Mouse (Mus musculus): ENCODE data around the gene Aip. TPM values are rescaled to one million over a fixed set of nuclear protein-coding genes. Genes with fewer than 3 reads are reported as not detected.
"Not testable (repeated sequence)": the region's sequence is repeated elsewhere in the genome, so short reads cannot be mapped to it uniquely, and the experiment has no call there.

Gene Aip
- polyA plus RNA-seq, 1 experiment from 2014 or later, result 104 TPM

DNA sequence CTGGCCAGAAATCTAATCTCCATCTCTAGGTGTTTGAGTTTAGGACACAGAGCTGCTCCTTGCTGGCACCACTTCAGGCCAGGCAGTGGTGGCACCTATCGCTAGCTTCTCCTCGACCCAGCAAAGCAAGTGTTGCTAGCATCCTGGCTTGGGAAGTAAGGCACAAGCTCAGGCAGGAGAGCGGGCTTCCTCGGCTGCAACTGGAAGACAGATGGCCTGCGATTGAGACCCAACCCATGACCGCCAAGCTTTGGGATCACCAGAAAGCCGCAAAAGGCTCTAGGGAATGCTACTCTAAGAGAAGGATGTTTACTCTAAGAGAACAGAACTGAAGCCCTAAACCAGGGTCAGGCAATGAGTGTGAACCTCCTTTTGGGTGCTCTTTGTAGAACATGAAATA, 3.8 kb upstream of the Aip start:
- no peaks in the 10 kb centered on the region for H3K9me3 ChIP-seq
- H3K9ac ChIP-seq, result no peak overlapping the region
- ATAC-seq (ENCODE audit: borderline replicate concordance, extremely low read depth, low FRiP score, low TSS enrichment), result no peak
- H3K4me2 ChIP-seq, result no peak overlapping the region
- no peaks in the 10 kb centered on the region for H3K27me3 ChIP-seq
- no peak overlapping the region for H3K27ac ChIP-seq
- peaks cover 17% of the 10 kb centered on the region for H3K4me1 ChIP-seq
- WGBS, result 85% methylated on average over 7 of the region's 7 CpGs
- peaks cover 46% of the 10 kb centered on the region for H3K36me3 ChIP-seq
- no peak overlapping the region for H3K4me3 ChIP-seq

DNA sequence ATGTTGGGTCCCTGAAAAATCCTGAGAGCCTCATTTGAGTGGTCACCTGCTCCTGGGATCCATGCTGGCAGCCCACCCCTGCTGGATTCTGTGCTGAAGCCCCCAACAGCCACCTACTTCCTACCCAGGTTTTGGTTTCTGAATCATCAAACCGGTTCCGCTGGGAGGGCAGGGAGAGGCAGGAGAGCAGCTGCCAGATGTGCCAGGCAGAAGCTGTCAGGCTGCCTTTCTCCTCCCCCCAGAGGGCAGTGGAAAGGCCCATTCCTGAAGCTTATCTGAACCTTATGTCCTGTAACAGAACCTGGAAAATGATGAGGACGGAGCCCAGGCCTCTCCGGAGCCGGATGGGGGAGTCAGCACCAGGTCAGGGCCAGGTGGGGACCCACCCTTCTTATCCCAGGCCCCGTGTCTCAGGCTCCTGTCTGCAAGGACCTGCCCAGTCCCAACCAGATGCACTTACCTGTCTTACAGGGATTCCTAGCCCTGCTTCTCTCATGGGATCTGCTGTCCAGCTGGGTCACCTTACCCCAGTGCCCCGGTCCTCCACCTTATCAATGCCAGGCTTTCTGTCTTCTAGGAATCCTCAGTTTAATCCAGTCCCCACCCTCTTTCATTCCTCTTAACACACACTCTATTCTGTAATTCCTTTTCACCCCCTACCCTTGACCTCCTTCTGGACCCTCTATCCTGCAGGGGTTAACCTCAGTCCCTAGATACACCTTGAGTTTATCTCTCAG, 1.3 kb upstream of the Aip start:
- H3K27ac ChIP-seq, result no peak overlapping the region
- WGBS, result 54% methylated on average over 7 of the region's 7 CpGs

GRCm38 (mm10) chr19:4125268-4125667, 390 bp downstream of the Aip start:
- H3K27me3 ChIP-seq, H3K27ac ChIP-seq, H3K9me3 ChIP-seq: not testable (repeated sequence)
- 5% methylated on average over 4 of the region's 4 CpGs for WGBS
- Histone ChIP-seq H3K4me3 (peak overlapping the region; percentile 78), H3K4me1 (peaks cover 25% of the 10 kb centered on the region), H3K4me2 (peak overlapping the region; percentile 49), H3K36me3 (peaks cover 24% of the 10 kb centered on the region), H3K9ac (peak overlapping the region; percentile 12; the same call in 1 of the 2 replicates)
- ATAC-seq (ENCODE audit: borderline replicate concordance, extremely low read depth, low FRiP score, low TSS enrichment), result peak; percentile 48

More for the DNA sequence above, 1.3 kb upstream of the Aip start:
- no peak for ATAC-seq (ENCODE audit: borderline replicate concordance, extremely low read depth, low FRiP score, low TSS enrichment)
- Histone ChIP-seq H3K4me1 (peaks cover 17% of the 10 kb centered on the region), H3K9me3 (no peaks in the 10 kb centered on the region), H3K4me2 (peak overlapping the region; percentile 71), H3K27me3 (no peaks in the 10 kb centered on the region), H3K9ac (peak overlapping the region; percentile 79), H3K36me3 (peaks cover 33% of the 10 kb centered on the region), H3K4me3 (peak overlapping the region; percentile 78)

DNA sequence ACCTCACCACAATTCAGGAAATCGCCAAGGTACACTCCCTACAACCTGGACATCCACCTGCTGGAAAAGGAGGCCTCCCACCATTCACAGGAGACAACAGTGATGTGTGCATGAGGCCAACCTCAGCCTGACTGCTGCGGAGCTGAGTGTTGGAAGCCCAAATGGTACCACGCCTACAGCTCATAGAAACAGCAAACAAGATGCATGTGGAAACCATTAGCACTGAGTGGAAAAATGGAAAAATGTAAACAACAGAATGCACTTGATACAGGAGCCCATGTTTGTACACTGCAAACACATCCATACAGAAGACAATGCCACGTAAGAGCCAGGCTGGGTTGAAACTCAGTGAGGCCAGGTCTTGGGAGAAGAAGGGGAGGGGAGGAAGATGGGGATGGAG, 1.2 kb downstream of the Aip start:
- Histone ChIP-seq H3K36me3 (peaks cover 19% of the 10 kb centered on the region), H3K4me3 (no peak overlapping the region)

GRCm38 (mm10) chr19:4122411-4123370, 3.0 kb downstream of the Aip start:
- Histone ChIP-seq H3K4me2 (no peak overlapping the region), H3K27me3 (no peaks in the 10 kb centered on the region)
- WGBS, result 80% methylated on average over 7 of the region's 7 CpGs

More for the DNA sequence above, 1.2 kb downstream of the Aip start:
- no peak for ATAC-seq (ENCODE audit: borderline replicate concordance, extremely low read depth, low FRiP score, low TSS enrichment)
- H3K4me2 ChIP-seq, result no peak overlapping the region
- no peak overlapping the region for H3K27ac ChIP-seq
- no peaks in the 10 kb centered on the region for H3K9me3 ChIP-seq
- WGBS, result 63% methylated on average over 4 of the region's 4 CpGs
- no peaks in the 10 kb centered on the region for H3K27me3 ChIP-seq
- H3K4me1 ChIP-seq, result peaks cover 32% of the 10 kb centered on the region
- no peak overlapping the region for H3K9ac ChIP-seq

GRCm38 (mm10) chr19:4121896-4122295, 3.8 kb downstream of the Aip start:
- ATAC-seq (ENCODE audit: borderline replicate concordance, extremely low read depth, low FRiP score, low TSS enrichment); H3K27ac ChIP-seq; H3K9ac ChIP-seq; H3K9me3 ChIP-seq; H3K27me3 ChIP-seq: not testable (repeated sequence)
- peaks cover 17% of the 10 kb centered on the region for H3K36me3 ChIP-seq
- peak overlapping the region; percentile 48; the same call in 1 of the 2 replicates for H3K4me3 ChIP-seq
- H3K4me2 ChIP-seq, result peak overlapping the region; percentile 57
- 50% methylated on average over 6 of the region's 6 CpGs for WGBS
- peaks cover 23% of the 10 kb centered on the region for H3K4me1 ChIP-seq

More at GRCm38 (mm10) chr19:4122411-4123370, 3.0 kb downstream of the Aip start:
- H3K36me3 ChIP-seq, result peaks cover 10% of the 10 kb centered on the region
- ATAC-seq (ENCODE audit: borderline replicate concordance, extremely low read depth, low FRiP score, low TSS enrichment), result no peak
- no peak overlapping the region for H3K27ac ChIP-seq
- peaks cover 31% of the 10 kb centered on the region for H3K4me1 ChIP-seq
- H3K9ac ChIP-seq, result no peak overlapping the region
- H3K4me3 ChIP-seq, result no peak overlapping the region
- no peaks in the 10 kb centered on the region for H3K9me3 ChIP-seq

GRCm38 (mm10) chr19:4121097-4121805, 4.4 kb downstream of the Aip start:
- Histone ChIP-seq H3K27me3 (no peaks in the 10 kb centered on the region), H3K9me3 (no peaks in the 10 kb centered on the region), H3K9ac (peak overlapping the region; percentile 44), H3K27ac (peak overlapping the region; percentile 66), H3K4me1 (peaks cover 18% of the 10 kb centered on the region), H3K4me2 (peak overlapping the region; percentile 57), H3K36me3 (peaks cover 23% of the 10 kb centered on the region), H3K4me3 (peak overlapping the region; percentile 48)
- 3% methylated on average over 38 of the region's 38 CpGs for WGBS
- ATAC-seq (ENCODE audit: borderline replicate concordance, extremely low read depth, low FRiP score, low TSS enrichment), result peak; percentile 79

DNA sequence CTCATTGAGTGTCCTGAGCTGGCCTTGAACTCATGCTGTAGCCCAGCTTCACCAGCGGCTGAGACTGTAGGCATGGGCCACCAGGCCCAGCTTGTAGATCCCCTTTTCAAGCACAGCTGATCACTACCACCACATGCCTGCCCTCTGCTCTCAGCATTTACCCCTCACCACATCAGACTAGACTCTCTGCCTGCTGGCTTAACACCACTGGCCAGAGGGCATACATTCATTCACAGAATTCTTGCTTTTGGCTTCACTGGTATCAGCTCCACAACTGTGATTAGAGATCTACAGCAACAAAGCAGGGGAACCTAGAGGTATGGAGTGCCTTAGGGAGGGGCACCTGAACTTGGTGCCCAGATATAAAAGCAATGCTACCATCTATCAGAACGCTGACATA, 5.2 kb downstream of the Aip start:
- H3K9me3 ChIP-seq, result no peaks in the 10 kb centered on the region
- H3K27me3 ChIP-seq, result no peaks in the 10 kb centered on the region
- peaks cover 18% of the 10 kb centered on the region for H3K4me1 ChIP-seq
- H3K27ac ChIP-seq, result no peak overlapping the region
- ATAC-seq (ENCODE audit: borderline replicate concordance, extremely low read depth, low FRiP score, low TSS enrichment), result no peak
- peak overlapping the region; percentile 57 for H3K4me2 ChIP-seq
- peak overlapping the region; percentile 48 for H3K4me3 ChIP-seq
- peaks cover 29% of the 10 kb centered on the region for H3K36me3 ChIP-seq
- 85% methylated on average over 2 of the region's 2 CpGs for WGBS
- no peak overlapping the region for H3K9ac ChIP-seq

- H3K4me2 ChIP-seq, result peak overlapping the region; percentile 57; the same call in 1 of the 2 replicates
- no peak for ATAC-seq (ENCODE audit: borderline replicate concordance, extremely low read depth, low FRiP score, low TSS enrichment)
- no peak overlapping the region for H3K27ac ChIP-seq
- H3K9me3 ChIP-seq, result no peaks in the 10 kb centered on the region
- 79% methylated on average over 6 of the region's 6 CpGs for WGBS
- peaks cover 15% of the 10 kb centered on the region for H3K4me1 ChIP-seq
- no peaks in the 10 kb centered on the region for H3K27me3 ChIP-seq
- H3K9ac ChIP-seq, result no peak overlapping the region
- H3K4me3 ChIP-seq, result no peak overlapping the region
- H3K36me3 ChIP-seq, result peaks cover 35% of the 10 kb centered on the region
These were observed 5.8 kb downstream of the Aip start for GRCm38 (mm10) chr19:4119716-4120487.

DNA sequence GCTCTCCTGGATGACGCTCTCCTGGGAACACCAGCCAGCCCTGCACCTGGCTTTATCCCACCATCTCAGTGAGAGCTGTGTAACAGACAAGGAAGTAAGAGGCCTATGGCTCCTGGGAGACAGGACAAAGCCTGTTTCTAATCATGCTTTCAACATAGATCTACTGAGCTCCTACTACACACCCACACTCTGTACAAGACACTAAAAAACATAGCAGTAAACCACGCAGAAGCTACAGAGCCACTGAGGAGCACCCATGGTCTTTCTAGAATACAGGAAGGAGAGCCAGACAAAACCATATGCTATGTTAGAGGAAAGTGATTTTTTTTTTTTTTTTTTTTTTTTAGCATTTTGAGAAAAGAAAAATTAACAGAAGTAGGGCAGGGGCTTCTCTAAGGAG, 7.3 kb downstream of the Aip start:
- no peak for ATAC-seq (ENCODE audit: borderline replicate concordance, extremely low read depth, low FRiP score, low TSS enrichment)

GRCm38 (mm10) chr19:4117006-4117405, 8.7 kb downstream of the Aip start:
- ATAC-seq (ENCODE audit: borderline replicate concordance, extremely low read depth, low FRiP score, low TSS enrichment), result no peak
- Histone ChIP-seq H3K27ac (no peak overlapping the region), H3K4me1 (peaks cover 25% of the 10 kb centered on the region), H3K9ac (no peak overlapping the region), H3K9me3 (no peaks in the 10 kb centered on the region), H3K4me2 (no peak overlapping the region), H3K4me3 (no peak overlapping the region), H3K27me3 (no peaks in the 10 kb centered on the region), H3K36me3 (peaks cover 49% of the 10 kb centered on the region)
- 97% methylated on average over 7 of the region's 7 CpGs for WGBS

More for the DNA sequence above, 7.3 kb downstream of the Aip start:
- H3K4me1 ChIP-seq, result peaks cover 20% of the 10 kb centered on the region
- H3K9ac ChIP-seq, result no peak overlapping the region
- H3K4me2 ChIP-seq, result no peak overlapping the region
- H3K27me3 ChIP-seq, result no peaks in the 10 kb centered on the region
- no peak overlapping the region for H3K4me3 ChIP-seq
- H3K36me3 ChIP-seq, result peaks cover 46% of the 10 kb centered on the region
- WGBS, result 95% methylated on average over 2 of the region's 2 CpGs
- no peak overlapping the region for H3K27ac ChIP-seq
- H3K9me3 ChIP-seq, result no peaks in the 10 kb centered on the region

Measured in lung, embryonic 15.5 days (tissue).